Mouse (Mus musculus): Measurements from ENCODE around the gene Scrt2. TPM values are rescaled to one million over a fixed set of nuclear protein-coding genes. Genes with fewer than 3 reads are reported as not detected.

Gene Scrt2
- polyA plus RNA-seq (2017; shearing (Covaris generic)), result not detected

GRCm38 (mm10) chr2:152080685-152081541, at the start of gene Scrt2:
Gene Scrt2 (plus strand): TSS chr2:152081529.

GRCm38 (mm10) chr2:152105318-152106224, 24.2 kb downstream of the Scrt2 start, which contains the start of gene Srxn1:
Gene Srxn1 (plus strand): TSS chr2:152105516.

DNA sequence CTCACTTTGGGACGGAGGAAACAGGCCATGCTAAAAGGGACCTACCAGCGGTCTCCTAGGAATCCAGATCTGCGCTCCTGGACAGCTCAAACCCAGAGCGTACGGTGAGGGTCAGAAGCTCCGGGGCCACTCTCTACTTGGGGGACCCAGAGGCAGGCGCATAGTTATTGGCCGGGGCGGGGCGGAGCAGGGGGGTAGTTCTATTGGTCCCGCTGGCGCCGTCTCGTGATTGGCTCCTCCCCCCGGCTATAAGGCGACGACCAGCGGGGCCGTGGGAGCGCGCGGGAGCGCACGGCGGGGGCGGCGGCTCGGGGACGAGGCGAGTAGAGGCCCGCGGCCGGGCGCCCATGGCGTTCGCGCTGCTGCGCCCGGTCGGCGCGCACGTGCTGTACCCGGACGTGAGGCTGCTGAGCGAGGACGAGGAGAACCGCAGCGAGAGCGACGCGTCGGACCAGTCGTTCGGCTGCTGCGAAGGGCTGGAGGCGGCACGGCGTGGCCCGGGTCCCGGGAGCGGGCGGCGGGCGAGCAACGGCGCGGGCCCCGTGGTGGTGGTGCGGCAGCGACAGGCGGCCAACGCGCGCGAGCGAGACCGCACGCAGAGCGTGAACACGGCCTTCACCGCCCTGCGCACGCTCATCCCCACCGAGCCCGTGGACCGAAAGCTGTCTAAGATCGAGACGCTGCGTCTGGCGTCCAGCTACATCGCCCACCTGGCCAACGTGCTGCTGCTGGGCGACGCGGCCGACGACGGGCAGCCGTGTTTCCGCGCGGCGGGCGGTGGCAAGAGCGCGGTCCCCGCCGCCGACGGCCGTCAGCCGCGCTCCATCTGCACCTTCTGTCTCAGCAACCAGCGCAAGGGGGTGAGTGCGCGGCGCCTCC, 62.2 kb downstream of the Scrt2 start, which contains the start of gene Tcf15:
Tcf15 (plus strand) TSS at position 283 of the 879 bp plus-strand sequence.

Other genes with a start within 250 kb of the Scrt2 start
- gene Rspo4, start 238.6 kb upstream of the Scrt2 start, polyA plus RNA-seq (2017; shearing (Covaris generic)), result not detected
- 0.11 TPM for gene Angpt4, start 170.3 kb upstream of the Scrt2 start, polyA plus RNA-seq (2017; shearing (Covaris generic))
- 25.0 TPM for gene Fam110a, start 101.3 kb upstream of the Scrt2 start, polyA plus RNA-seq (2017; shearing (Covaris generic))
- gene Slc52a3, start 85.0 kb upstream of the Scrt2 start, polyA plus RNA-seq (2017; shearing (Covaris generic)), result 10.0 TPM
- gene Srxn1, start 24.0 kb downstream of the Scrt2 start, polyA plus RNA-seq (2017; shearing (Covaris generic)), result 2.7 TPM
- not detected for gene Tcf15, start 62.0 kb downstream of the Scrt2 start, polyA plus RNA-seq (2017; shearing (Covaris generic))
- gene Csnk2a1, start 145.3 kb downstream of the Scrt2 start, polyA plus RNA-seq (2017; shearing (Covaris generic)), result 58.1 TPM
- 29.9 TPM for gene Tbc1d20, start 212.3 kb downstream of the Scrt2 start, polyA plus RNA-seq (2017; shearing (Covaris generic))